Mouse (Mus musculus) midbrain, postnatal 0 days (tissue): ENCODE measurements around the gene Fndc3b. TPM values are rescaled to one million over a fixed set of nuclear protein-coding genes. Genes with fewer than 3 reads are reported as not detected.

Experiments
- ATAC-seq: fragments of 200-750 bp; cut with Nextera tagmentation; 2 replicates; pipeline ENCODE4 v1.8.0; 2017; ENCODE audit warnings: moderate number of reproducible peaks, mild to moderate bottlenecking, moderate TSS enrichment, moderate library complexity; ENCODE audit not compliant: low FRiP score
- DNase-seq: peaks from one replicate; pipeline ENCODE4 v3.0.0-alpha.2; 2015; ENCODE audit warnings: low spot score
- H3K27ac ChIP-seq: fragments of 300-500 bp; sonication (generic); 2 replicates; pipeline ENCODE4 v1.5.1; 2014; ENCODE audit warnings: low read depth, mild to moderate bottlenecking, low read length, mixed read lengths
- H3K27me3 ChIP-seq: fragments of 300-500 bp; sonication (generic); 2 replicates; pipeline ENCODE4 v1.6.1; 2014; ENCODE audit warnings: low read length, control low read depth, mixed read lengths; ENCODE audit not compliant: insufficient read depth
- H3K36me3 ChIP-seq: fragments of 300-500 bp; sonication (generic); 2 replicates; pipeline ENCODE4 v1.6.1; 2014; ENCODE audit warnings: low read length, control low read depth, mixed read lengths; ENCODE audit not compliant: insufficient read depth
- H3K4me1 ChIP-seq: fragments of 300-500 bp; sonication (generic); 2 replicates; pipeline ENCODE4 v1.6.1; 2014; ENCODE audit warnings: mild to moderate bottlenecking, control low read depth, antibody characterized with exemption, low read length, mixed read lengths; ENCODE audit not compliant: insufficient read depth
- H3K4me2 ChIP-seq: fragments of 300-500 bp; sonication (generic); 2 replicates; pipeline ENCODE4 v1.6.1; 2014; ENCODE audit warnings: low read depth, mild to moderate bottlenecking, low read length, mixed read lengths; ENCODE audit not compliant: poor library complexity, severe bottlenecking
- H3K4me3 ChIP-seq: fragments of 300-500 bp; sonication (generic); 2 replicates; pipeline ENCODE4 v1.5.1; 2014; ENCODE audit warnings: low read depth, mild to moderate bottlenecking, low read length, moderate library complexity
- H3K9ac ChIP-seq: fragments of 300-500 bp; sonication (generic); replicated peaks from 2 replicates; pipeline ENCODE4 v1.6.1; 2014; ENCODE audit warnings: mild to moderate bottlenecking, low read length, moderate library complexity, mixed read lengths; ENCODE audit not compliant: poor library complexity, severe bottlenecking
- H3K9me3 ChIP-seq: fragments of 300-500 bp; sonication (generic); 2 replicates; pipeline ENCODE4 v1.6.1; 2016; ENCODE audit warnings: low read length, control low read depth
- CTCF ChIP-seq: IDR thresholded peaks from 2 replicates; pipeline ENCODE4 v1.5.1; 2016; ENCODE audit warnings: antibody characterized with exemption, mild to moderate bottlenecking
- WGBS: fragments of 180-500 bp; shearing (Covaris S2); extraction: QIAGEN DNeasy Blood & Tissue Kit; methylation state at CpG from one replicate; pipeline ENCODE4 v1.1.7; 2014; 5-methylcytosine and 5-hydroxymethylcytosine counted together
- polyA plus RNA-seq: library from polyadenylated mRNA; unstranded; fragments of >200 nt; fragmentation: Nextera tagmentation; extraction: Ambion mirVana; gene quantifications from 2 replicates; pipeline ENCODE4 v1.2.1, GENCODE M21; 2015
- total RNA-seq: library from RNA; depleted of rRNA; stranded (reverse); fragments of >200 nt; gene quantifications from 2 replicates; pipeline ENCODE4 v1.2.3, GENCODE M21; 2014

Fndc3b gene
- total and polyA plus RNA-seq, 2 experiments from 2014 or later = 7.6 to 13.4 TPM

GRCm38 (mm10) chr3:27605081-27605480, 106.0 kb downstream of the Fndc3b start:
- Histone ChIP-seq H3K4me1 (no peaks in the 10 kb centered on the region), H3K27ac (no peak overlapping the region), H3K9ac (no peak overlapping the region), H3K9me3 (no peaks in the 10 kb centered on the region), H3K4me2 (no peak overlapping the region), H3K4me3 (no peak overlapping the region), H3K27me3 (no peaks in the 10 kb centered on the region), H3K36me3 (no peaks in the 10 kb centered on the region)
- no peak for TF ChIP-seq CTCF
- DNase-seq (no peak), ATAC-seq (no peak)
- 91% methylated on average over 3 of the region's 3 CpGs for WGBS

GRCm38 (mm10) chr3:27604629-27605028, 106.5 kb downstream of the Fndc3b start:
- no peaks in the 10 kb centered on the region for H3K4me1 ChIP-seq
- no peaks in the 10 kb centered on the region for H3K9me3 ChIP-seq
- no peaks in the 10 kb centered on the region for H3K36me3 ChIP-seq
- H3K4me3 ChIP-seq = no peak overlapping the region
- H3K9ac ChIP-seq = no peak overlapping the region
- H3K4me2 ChIP-seq = no peak overlapping the region
- DNase-seq (no peak), ATAC-seq (no peak)
- H3K27me3 ChIP-seq = no peaks in the 10 kb centered on the region
- 88% methylated on average over 4 of the region's 4 CpGs for WGBS
- H3K27ac ChIP-seq = no peak overlapping the region
- no peak for TF ChIP-seq CTCF

GRCm38 (mm10) chr3:27603905-27604620, 107.0 kb downstream of the Fndc3b start:
- Histone ChIP-seq H3K9ac (no peak overlapping the region), H3K4me2 (no peak overlapping the region), H3K27me3 (no peaks in the 10 kb centered on the region), H3K27ac (no peak overlapping the region), H3K4me1 (no peaks in the 10 kb centered on the region), H3K4me3 (no peak overlapping the region), H3K36me3 (no peaks in the 10 kb centered on the region), H3K9me3 (no peaks in the 10 kb centered on the region)
- 68% methylated on average over 13 of the region's 13 CpGs for WGBS
- no peak for DNase-seq
- no peak for ATAC-seq
- no peak for TF ChIP-seq CTCF

GRCm38 (mm10) chr3:27600645-27601044, 110.5 kb downstream of the Fndc3b start:
- DNase-seq = no peak

GRCm38 (mm10) chr3:27600197-27600596, 110.9 kb downstream of the Fndc3b start:
- Histone ChIP-seq H3K4me1 (no peaks in the 10 kb centered on the region), H3K27me3 (no peaks in the 10 kb centered on the region), H3K9ac (no peak overlapping the region), H3K4me3 (no peak overlapping the region), H3K27ac (no peak overlapping the region), H3K9me3 (no peaks in the 10 kb centered on the region), H3K4me2 (no peak overlapping the region), H3K36me3 (no peaks in the 10 kb centered on the region)
- ATAC-seq = no peak
- WGBS = 60% methylated on average over 4 of the region's 4 CpGs
- no peak for DNase-seq
- TF ChIP-seq CTCF = no peak

More at GRCm38 (mm10) chr3:27600645-27601044, 110.5 kb downstream of the Fndc3b start:
- H3K4me3 ChIP-seq = no peak overlapping the region
- H3K4me2 ChIP-seq = no peak overlapping the region
- H3K4me1 ChIP-seq = no peaks in the 10 kb centered on the region
- H3K27me3 ChIP-seq = no peaks in the 10 kb centered on the region
- 63% methylated on average over 7 of the region's 7 CpGs for WGBS
- H3K36me3 ChIP-seq = no peaks in the 10 kb centered on the region
- ATAC-seq = no peak
- no peak for TF ChIP-seq CTCF
- no peaks in the 10 kb centered on the region for H3K9me3 ChIP-seq
- no peak overlapping the region for H3K9ac ChIP-seq
- no peak overlapping the region for H3K27ac ChIP-seq

GRCm38 (mm10) chr3:27598437-27599382, 112.4 kb downstream of the Fndc3b start:
- Histone ChIP-seq H3K27me3 (no peaks in the 10 kb centered on the region), H3K4me3 (no peak overlapping the region), H3K36me3 (no peaks in the 10 kb centered on the region), H3K27ac (no peak overlapping the region), H3K4me1 (no peaks in the 10 kb centered on the region), H3K4me2 (no peak overlapping the region), H3K9ac (no peak overlapping the region), H3K9me3 (no peaks in the 10 kb centered on the region)
- DNase-seq = no peak
- TF ChIP-seq CTCF = no peak
- 88% methylated on average over 11 of the region's 11 CpGs for WGBS
- no peak for ATAC-seq
